Mouse (Mus musculus) R1 (cell line): Measurements from ENCODE around the gene Unc5cl.
"Not testable (repeated sequence)": the region's sequence is repeated elsewhere in the genome, so short reads cannot be mapped to it uniquely, and the experiment has no call there.

Experiments used
- DNase-seq: peaks from one replicate; pipeline ENCODE4 v3.0.0-alpha.2; 2018; ENCODE audit warnings: low read depth, low spot score

The Unc5cl gene

GRCm38 (mm10) chr17:48467395-48468231, 12.9 kb downstream of the Unc5cl start:
- peak; percentile 82 for DNase-seq

- not testable (repeated sequence) for DNase-seq
Observed at GRCm38 (mm10) chr17:48474282-48474681, 19.6 kb downstream of the Unc5cl start.

- no peak for DNase-seq
Observed at GRCm38 (mm10) chr17:48475444-48475843, 20.7 kb downstream of the Unc5cl start.

GRCm38 (mm10) chr17:48479952-48480351, 25.3 kb downstream of the Unc5cl start:
- DNase-seq = no peak

- DNase-seq = peak; percentile 14
Observed at GRCm38 (mm10) chr17:48483764-48484163, 29.1 kb downstream of the Unc5cl start.

- DNase-seq = peak; percentile 84
Observed at GRCm38 (mm10) chr17:48484191-48484590, 29.5 kb downstream of the Unc5cl start.

- peak; percentile 77 for DNase-seq
Observed at GRCm38 (mm10) chr17:48489466-48489865, 34.8 kb downstream of the Unc5cl start.

- DNase-seq = peak; percentile 21
Observed at GRCm38 (mm10) chr17:48492621-48493020, 37.9 kb downstream of the Unc5cl start.

- peak; percentile 80 for DNase-seq
Observed at GRCm38 (mm10) chr17:48493582-48493981, 38.9 kb downstream of the Unc5cl start.

GRCm38 (mm10) chr17:48493986-48494385, 39.3 kb downstream of the Unc5cl start:
- DNase-seq = no peak

- DNase-seq = no peak
Observed at GRCm38 (mm10) chr17:48497986-48498385, 43.3 kb downstream of the Unc5cl start.

- peak; percentile 30 for DNase-seq
Observed at GRCm38 (mm10) chr17:48500846-48501445, 46.2 kb downstream of the Unc5cl start.

GRCm38 (mm10) chr17:48505006-48505405, 50.3 kb downstream of the Unc5cl start:
- peak; percentile 88 for DNase-seq

GRCm38 (mm10) chr17:48506986-48507385, 52.3 kb downstream of the Unc5cl start:
- DNase-seq = no peak

GRCm38 (mm10) chr17:48509596-48509995, 54.9 kb downstream of the Unc5cl start:
- DNase-seq = no peak

- peak; percentile 63 for DNase-seq
Observed at GRCm38 (mm10) chr17:48512614-48513281, 58.0 kb downstream of the Unc5cl start.

GRCm38 (mm10) chr17:48514613-48515012, 59.9 kb downstream of the Unc5cl start:
- no peak for DNase-seq

GRCm38 (mm10) chr17:48519046-48519445, 64.3 kb downstream of the Unc5cl start:
- DNase-seq = peak; percentile 38

- DNase-seq = no peak
Observed at GRCm38 (mm10) chr17:48520352-48520751, 65.7 kb downstream of the Unc5cl start.

GRCm38 (mm10) chr17:48523056-48523455, 68.4 kb downstream of the Unc5cl start:
- no peak for DNase-seq

GRCm38 (mm10) chr17:48533844-48534705, 79.4 kb downstream of the Unc5cl start:
- DNase-seq = no peak
